Mouse (Mus musculus) G1E (cell line): ENCODE measurements around the gene Rad54l2.

Source experiments
- CTCF ChIP-seq: IDR thresholded peaks from 2 replicates; pipeline ENCODE4 v1.5.1; 2012; ENCODE audit warnings: low read depth, low read length, inconsistent platforms, mixed read lengths
- GATA1 ChIP-seq: IDR thresholded peaks from 2 replicates; pipeline ENCODE4 v1.6.1; 2012; ENCODE audit warnings: borderline replicate concordance, low read length, inconsistent platforms, mixed read lengths
- GATA2 ChIP-seq: IDR thresholded peaks from 2 replicates; pipeline ENCODE4 v1.6.1; 2012; ENCODE audit warnings: low read depth, low read length, inconsistent platforms, borderline replicate concordance
- POLR2AphosphoS5 ChIP-seq: IDR thresholded peaks from 2 replicates; pipeline ENCODE4 v1.6.1; 2012; ENCODE audit warnings: low read depth, low read length, inconsistent platforms; ENCODE audit not compliant: insufficient replicate concordance
- TAL1 ChIP-seq: conservative IDR thresholded peaks from 2 replicates; pipeline ENCODE4 v1.6.1; 2012; ENCODE audit warnings: low read depth, low read length, inconsistent platforms, mixed read lengths

- TF ChIP-seq POLR2AphosphoS5 (no peak), CTCF (no peak), GATA1 (no peak), TAL1 (no peak), GATA2 (no peak)
Observed at GRCm38 (mm10) chr9:106692973-106693481, 96.0 kb downstream of the Rad54l2 start.
